19 mouse cellular contexts compared by ENCODE assay signal in genomic region chr1:91858901-91859300, GRCm38 (mm10). TPM values are rescaled to one million over a fixed set of nuclear protein-coding genes. Genes with fewer than 3 reads are reported as not detected.
"Had no signal": no experiment of that assay in that cellular context is flagged by ENCODE, and none has a peak within 500 bp of the region (broad histone marks: within the 10 kb centered on the region; RNA-seq: fewer than 3 reads in every experiment).

No protein-coding gene starts in this region.

- H3K27ac ChIP-seq: midbrain, embryonic 13.5 days; midbrain, embryonic 15.5 days; neural tube, embryonic 12.5 days; stomach, embryonic 15.5 days had no signal

- H3K4me1 ChIP-seq: midbrain, embryonic 13.5 days; midbrain, embryonic 15.5 days; neural tube, embryonic 12.5 days; stomach, embryonic 15.5 days had no signal

- H3K27me3 ChIP-seq: midbrain, embryonic 13.5 days; midbrain, embryonic 15.5 days; neural tube, embryonic 12.5 days; stomach, embryonic 15.5 days had no signal

- H3K9ac ChIP-seq: lung, embryonic 14.5 days; midbrain, embryonic 13.5 days; midbrain, embryonic 15.5 days; neural tube, embryonic 12.5 days; stomach, embryonic 15.5 days had no signal

- DNase-seq: lung, embryonic 14.5 days; lung, postnatal 10 days; retina, postnatal 1 day; right cerebral cortex, adult 18-20 months; right cerebral cortex, postnatal 25 days; right cerebral cortex, postnatal 4 days; spleen, adult 18-20 months; thymus, adult 18-20 months; thymus, postnatal 14 days; thymus, postnatal 36 days had no signal

- H3K4me3 ChIP-seq: midbrain, embryonic 13.5 days; midbrain, embryonic 15.5 days; neural tube, embryonic 12.5 days; stomach, embryonic 15.5 days had no signal

- H3K36me3 ChIP-seq: midbrain, embryonic 13.5 days; midbrain, embryonic 15.5 days; neural tube, embryonic 12.5 days; stomach, embryonic 15.5 days had no signal

- H3K9me3 ChIP-seq: midbrain, embryonic 13.5 days; midbrain, embryonic 15.5 days; neural tube, embryonic 12.5 days; stomach, embryonic 15.5 days had no signal

- ATAC-seq: midbrain, embryonic 13.5 days; midbrain, embryonic 15.5 days had no signal

- H3K4me2 ChIP-seq: lung, embryonic 14.5 days; midbrain, embryonic 11.5 days; midbrain, embryonic 13.5 days; midbrain, embryonic 15.5 days; neural tube, embryonic 12.5 days; stomach, embryonic 15.5 days had no signal

RNA-seq across cellular contexts. Expression of gene Twist2, which starts 57.6 kb away (rescaled TPM):
- total RNA-seq: megakaryocyte, adult 5-6 weeks; monocyte, adult 5-6 weeks; neutrophil, adult 5-6 weeks had no signal
- polyA plus RNA-seq: liver, embryonic 16.5 days had no signal
